Mouse (Mus musculus) regulatory T cell (primary cell): ENCODE data around the gene Cdkl2.

Source experiments
- in situ Hi-C: fragments of 300-600 bp; cut with MboI, MseI; formaldehyde crosslinking; loops from one replicate; pipeline ENCODE4 v1.15.1; 2025; ENCODE audit warnings: high pct_unique_total_duplicates

Gene Cdkl2

GRCm38 (mm10) chr5:92043783-92044182 is at the start of gene Cdkl2:
Gene Cdkl2 (minus strand): TSS chr5:92043883.
- in situ Hi-C loops: loop anchor here (5.0 kb wide), 1 partner anchor 81 kb away; the partner anchor contains the start of gene Rchy1

- in situ Hi-C loops: no loop called here
Measured at GRCm38 (mm10) chr5:92087469-92087868, 43.8 kb upstream of the Cdkl2 start.

GRCm38 (mm10) chr5:92085821-92086550 is 42.3 kb upstream of the Cdkl2 start:
- in situ Hi-C loops: no loop called here

- in situ Hi-C loops: no loop called here
Measured at GRCm38 (mm10) chr5:92085246-92085645, 41.6 kb upstream of the Cdkl2 start.

GRCm38 (mm10) chr5:92083417-92084038 is 39.8 kb upstream of the Cdkl2 start, which contains the start of gene G3bp2:
Gene G3bp2 (minus strand): TSS chr5:92083719.
- in situ Hi-C loops: no loop called here

- in situ Hi-C loops: no loop called here
Measured at GRCm38 (mm10) chr5:92082821-92083401, 39.2 kb upstream of the Cdkl2 start.

- in situ Hi-C loops: no loop called here
Measured at GRCm38 (mm10) chr5:92081326-92081725, 37.6 kb upstream of the Cdkl2 start.

- in situ Hi-C loops: no loop called here
Measured at GRCm38 (mm10) chr5:92080400-92080799, 36.7 kb upstream of the Cdkl2 start.

GRCm38 (mm10) chr5:92079304-92079703 is 35.6 kb upstream of the Cdkl2 start:
- in situ Hi-C loops: loop anchor here (5.0 kb wide), 1 partner anchor 38 kb away; no protein-coding TSS in a partner anchor

- in situ Hi-C loops: loop anchor here (5.0 kb wide), 1 partner anchor 39 kb away; no protein-coding TSS in a partner anchor
Measured at GRCm38 (mm10) chr5:92078751-92079150, 35.1 kb upstream of the Cdkl2 start.

GRCm38 (mm10) chr5:92076273-92076672 is 32.6 kb upstream of the Cdkl2 start:
- in situ Hi-C loops: loop anchor here (5.0 kb wide), 1 partner anchor 41 kb away; no protein-coding TSS in a partner anchor

GRCm38 (mm10) chr5:92074061-92074460 is 30.4 kb upstream of the Cdkl2 start:
- in situ Hi-C loops: loop anchor here (25.0 kb wide), 1 partner anchor 1837 kb away; no protein-coding TSS in a partner anchor

GRCm38 (mm10) chr5:92063192-92063591 is 19.5 kb upstream of the Cdkl2 start:
- in situ Hi-C loops: loop anchor here (25.0 kb wide), 1 partner anchor 1826 kb away; no protein-coding TSS in a partner anchor

- in situ Hi-C loops: loop anchor here (25.0 kb wide), 1 partner anchor 1816 kb away; no protein-coding TSS in a partner anchor
Measured at GRCm38 (mm10) chr5:92052866-92053265, 9.2 kb upstream of the Cdkl2 start.

GRCm38 (mm10) chr5:92050419-92050818 is 6.7 kb upstream of the Cdkl2 start:
- in situ Hi-C loops: loop anchor here (25.0 kb wide), 1 partner anchor 1813 kb away; no protein-coding TSS in a partner anchor

- in situ Hi-C loops: loop anchor here (5.0 kb wide), 1 partner anchor 80 kb away; the partner anchor contains the start of gene Rchy1
Measured at GRCm38 (mm10) chr5:92042377-92043348, 1.0 kb downstream of the Cdkl2 start.

GRCm38 (mm10) chr5:92019960-92020359 is 23.7 kb downstream of the Cdkl2 start:
- in situ Hi-C loops: no loop called here

- in situ Hi-C loops: no loop called here
Measured at GRCm38 (mm10) chr5:92011756-92012155, 31.9 kb downstream of the Cdkl2 start.

GRCm38 (mm10) chr5:92009827-92010226 is 33.9 kb downstream of the Cdkl2 start:
- in situ Hi-C loops: loop anchor here (10.0 kb wide), 1 partner anchor 545 kb away; no protein-coding TSS in a partner anchor

GRCm38 (mm10) chr5:92003011-92003410 is 40.7 kb downstream of the Cdkl2 start:
- in situ Hi-C loops: loop anchor here (10.0 kb wide), 1 partner anchor 538 kb away; no protein-coding TSS in a partner anchor

- in situ Hi-C loops: loop anchor here (10.0 kb wide), 1 partner anchor 536 kb away; no protein-coding TSS in a partner anchor
Measured at GRCm38 (mm10) chr5:92000770-92001169, 42.9 kb downstream of the Cdkl2 start.
